Mouse (Mus musculus) erythroblast, adult 5-6 weeks (primary cell): ENCODE data around the gene Gm14410. TPM values are rescaled to one million over a fixed set of nuclear protein-coding genes. Genes with fewer than 3 reads are reported as not detected.
"Not testable (repeated sequence)": the region's sequence is repeated elsewhere in the genome, so short reads cannot be mapped to it uniquely, and the experiment has no call there.

Experiments
- ATAC-seq: replicated peaks from 2 replicates; pipeline ENCODE4 v1.8.0; 2016; ENCODE audit warnings: moderate number of reproducible peaks, mild to moderate bottlenecking, moderate TSS enrichment, inconsistent platforms; ENCODE audit not compliant: poor library complexity, low FRiP score, severe bottlenecking
- total RNA-seq, 2 experiments: library from RNA; stranded (forward) in 1 of 2; stranded (reverse) in 1 of 2; fragments of 150-400 nt in 1 of 2; fragments of 200-764, 138-1000 nt in 1 of 2; gene quantifications; 2 replicates each; pipeline versions ENCODE4 v1.2.3 to v1.2.4; 2015 to 2017; ENCODE audit warnings: low replicate concordance in 2 of 2

The Gm14410 gene
- total RNA-seq (2015; ENCODE audit: low replicate concordance) (2.9 and 7.7 TPM in 2 replicates), total RNA-seq (2017; ENCODE audit: low replicate concordance) (0.43 TPM in 1 of 2 replicates, not detected in the other)

- not testable (repeated sequence) for ATAC-seq
Observed at GRCm38 (mm10) chr2:177206341-177206740, at the start of gene Gm14410. Gene Gm14410 (minus strand): TSS chr2:177206421.

- ATAC-seq, result not testable (repeated sequence)
Observed at GRCm38 (mm10) chr2:177247449-177247848, 41.2 kb upstream of the Gm14410 start.

- not testable (repeated sequence) for ATAC-seq
Observed at GRCm38 (mm10) chr2:177230461-177230860, 24.2 kb upstream of the Gm14410 start.

- not testable (repeated sequence) for ATAC-seq
Observed at GRCm38 (mm10) chr2:177172749-177173148, 33.5 kb downstream of the Gm14410 start.

Other genes starting within 250 kb of the Gm14410 start
- 5.2 TPM in 1 of 2 replicates, not detected in the other for gene Gm14419, start 205.5 kb downstream of the Gm14410 start, total RNA-seq (2015; ENCODE audit: low replicate concordance)
- 0.09 TPM in 1 of 2 replicates, not detected in the other for gene Gm14419, start 205.5 kb downstream of the Gm14410 start, total RNA-seq (2017; ENCODE audit: low replicate concordance)
- not detected in 2 replicates for gene Gm14401, start 132.1 kb downstream of the Gm14410 start, total RNA-seq (2015; ENCODE audit: low replicate concordance)
- gene Gm14401, start 132.1 kb downstream of the Gm14410 start, total RNA-seq (2017; ENCODE audit: low replicate concordance), result not detected in 2 replicates
- gene Gm14409, start 60.6 kb upstream of the Gm14410 start, total RNA-seq (2015; ENCODE audit: low replicate concordance), result not detected in 2 replicates
- not detected in 2 replicates for gene Gm14409, start 60.6 kb upstream of the Gm14410 start, total RNA-seq (2017; ENCODE audit: low replicate concordance)
- gene Gm14412, start 117.9 kb upstream of the Gm14410 start, total RNA-seq (2015; ENCODE audit: low replicate concordance), result not detected in 2 replicates
- gene Gm14412, start 117.9 kb upstream of the Gm14410 start, total RNA-seq (2017; ENCODE audit: low replicate concordance), result not detected in 2 replicates
- gene Gm14418, start 191.9 kb upstream of the Gm14410 start, total RNA-seq (2015; ENCODE audit: low replicate concordance), result not detected in 2 replicates
- gene Gm14418, start 191.9 kb upstream of the Gm14410 start, total RNA-seq (2017; ENCODE audit: low replicate concordance), result not detected in 2 replicates